Mouse (Mus musculus): ENCODE measurements around the gene Spata33.
"Not testable (repeated sequence)": the region's sequence is repeated elsewhere in the genome, so short reads cannot be mapped to it uniquely, and the experiment has no call there.

Spata33 gene

DNA sequence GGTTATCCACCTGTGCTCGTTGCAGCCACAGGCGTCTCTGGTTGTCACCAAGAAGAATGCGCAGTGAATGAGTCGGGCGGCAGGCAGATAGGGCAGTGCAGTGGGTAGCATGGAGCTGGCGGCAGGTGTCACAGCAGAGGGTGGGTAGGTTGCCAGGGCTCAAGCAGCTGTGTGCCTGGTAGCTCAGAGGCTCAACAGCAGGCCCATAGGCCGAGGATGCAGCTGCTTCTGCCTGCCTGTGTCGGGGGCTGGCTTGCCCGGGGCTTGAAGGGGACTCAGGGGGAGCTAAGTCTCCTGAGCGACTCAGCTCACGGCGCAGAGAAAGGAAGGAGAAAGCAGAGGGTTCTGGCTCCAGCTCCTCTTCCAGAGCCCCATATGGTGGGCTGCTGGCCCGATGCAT lies 20.7 kb downstream of the Spata33 start:
- DNase-seq (ENCODE audit: low spot score) = peak; percentile 36

DNA sequence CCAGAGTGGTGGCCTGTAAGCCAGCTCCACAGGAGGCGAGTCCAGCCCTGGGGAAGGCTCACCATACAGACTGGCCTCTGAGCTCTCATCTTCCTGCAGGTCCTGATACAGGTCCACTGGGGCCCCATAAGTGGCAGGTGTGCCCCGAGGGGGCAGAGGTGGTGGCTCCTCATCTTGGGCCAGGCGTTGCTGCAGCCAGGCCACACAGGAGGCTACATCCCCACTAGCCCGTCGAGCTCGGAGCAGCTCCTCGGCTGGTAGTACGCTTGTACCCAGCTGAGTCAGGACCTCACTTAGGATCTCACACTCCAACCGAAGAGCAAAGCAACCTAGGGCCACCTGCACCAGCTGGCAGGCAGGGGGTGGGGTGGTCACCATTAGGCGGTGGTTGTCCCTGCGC lies 21.1 kb downstream of the Spata33 start:
- DNase-seq (ENCODE audit: low spot score) = no peak

GRCm38 (mm10) chr8:123234918-123235519 lies 22.4 kb downstream of the Spata33 start:
- peak; percentile 84 for DNase-seq (ENCODE audit: low spot score)

GRCm38 (mm10) chr8:123235520-123236497 lies 23.2 kb downstream of the Spata33 start, which contains the start of gene Spata2l:
Gene Spata2l (minus strand): TSS chr8:123236233.
- peak; percentile 87 for DNase-seq (ENCODE audit: low spot score)

DNA sequence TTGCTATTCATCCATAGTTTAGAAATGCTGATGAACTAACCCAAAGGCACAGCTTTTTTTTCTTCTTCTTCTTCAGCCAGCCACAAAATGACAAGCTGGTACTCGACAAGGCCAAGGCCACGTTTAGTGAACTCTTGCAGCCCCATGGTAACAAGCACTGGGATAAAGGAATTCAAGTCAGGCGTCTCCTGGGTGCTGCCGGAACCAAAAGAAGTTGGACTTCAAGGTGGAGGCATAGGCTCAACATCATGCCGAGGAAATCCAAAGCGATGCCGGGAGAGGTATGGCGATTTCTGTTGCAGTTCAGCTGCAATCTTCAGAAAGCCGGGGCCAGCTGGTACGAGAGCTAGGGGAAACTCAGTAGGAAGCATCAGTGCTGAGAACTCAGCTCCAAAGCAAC lies 26.8 kb downstream of the Spata33 start:
- DNase-seq (ENCODE audit: low spot score) = no peak

GRCm38 (mm10) chr8:123242107-123242923 lies 29.7 kb downstream of the Spata33 start:
- DNase-seq (ENCODE audit: low spot score) = no peak

DNA sequence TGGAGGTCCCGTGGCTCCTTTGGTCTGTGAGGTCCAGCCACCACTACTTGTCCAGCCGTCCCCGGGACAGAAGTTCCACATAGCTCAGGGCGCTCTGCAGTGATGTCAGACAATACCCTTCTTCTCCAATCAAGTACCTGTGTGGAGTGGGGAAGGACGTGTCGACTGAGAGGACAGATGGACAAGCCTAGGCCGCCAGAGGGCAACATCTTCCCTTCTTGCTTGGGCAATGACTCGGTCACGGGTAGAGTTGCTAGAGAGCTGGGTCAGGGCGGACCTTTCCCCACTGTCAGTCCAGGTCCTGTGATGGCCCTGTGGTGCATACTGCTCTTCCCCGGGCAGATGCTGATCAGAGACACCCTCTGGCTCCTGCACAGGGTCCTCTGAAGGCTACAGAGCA lies 30.4 kb downstream of the Spata33 start:
- no peak for DNase-seq (ENCODE audit: low spot score)

GRCm38 (mm10) chr8:123244382-123244781 lies 31.8 kb downstream of the Spata33 start:
- no peak for DNase-seq (ENCODE audit: low spot score)

DNA sequence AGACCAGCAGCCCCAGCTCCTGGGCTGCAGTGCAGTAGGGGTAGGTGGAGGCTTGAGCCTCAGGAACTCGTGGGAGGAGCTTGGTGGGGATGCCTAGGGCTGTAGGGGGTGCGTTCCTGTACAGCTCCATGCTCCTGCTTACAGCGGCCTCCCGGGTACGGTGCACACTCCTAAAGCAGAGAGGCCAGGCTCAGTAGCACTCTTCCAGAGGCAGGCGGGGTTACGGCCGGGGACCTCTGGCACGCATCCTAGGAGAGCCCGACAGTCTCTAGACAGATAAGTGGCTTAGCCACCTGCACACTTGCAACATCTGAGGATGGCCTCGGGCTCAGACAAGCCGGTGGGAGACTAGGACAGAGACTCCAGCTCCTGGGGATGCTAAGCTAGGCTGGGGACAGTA lies 32.9 kb downstream of the Spata33 start:
- no peak for DNase-seq (ENCODE audit: low spot score)

GRCm38 (mm10) chr8:123247748-123248147 lies 35.1 kb downstream of the Spata33 start:
- no peak for DNase-seq (ENCODE audit: low spot score)

GRCm38 (mm10) chr8:123248596-123248995 lies 36.0 kb downstream of the Spata33 start:
- DNase-seq (ENCODE audit: low spot score) = peak; percentile 35

GRCm38 (mm10) chr8:123250940-123251339 lies 38.3 kb downstream of the Spata33 start:
- DNase-seq (ENCODE audit: low spot score) = no peak

- no peak for DNase-seq (ENCODE audit: low spot score)
These were observed 40.3 kb downstream of the Spata33 start for GRCm38 (mm10) chr8:123252925-123253324.

DNA sequence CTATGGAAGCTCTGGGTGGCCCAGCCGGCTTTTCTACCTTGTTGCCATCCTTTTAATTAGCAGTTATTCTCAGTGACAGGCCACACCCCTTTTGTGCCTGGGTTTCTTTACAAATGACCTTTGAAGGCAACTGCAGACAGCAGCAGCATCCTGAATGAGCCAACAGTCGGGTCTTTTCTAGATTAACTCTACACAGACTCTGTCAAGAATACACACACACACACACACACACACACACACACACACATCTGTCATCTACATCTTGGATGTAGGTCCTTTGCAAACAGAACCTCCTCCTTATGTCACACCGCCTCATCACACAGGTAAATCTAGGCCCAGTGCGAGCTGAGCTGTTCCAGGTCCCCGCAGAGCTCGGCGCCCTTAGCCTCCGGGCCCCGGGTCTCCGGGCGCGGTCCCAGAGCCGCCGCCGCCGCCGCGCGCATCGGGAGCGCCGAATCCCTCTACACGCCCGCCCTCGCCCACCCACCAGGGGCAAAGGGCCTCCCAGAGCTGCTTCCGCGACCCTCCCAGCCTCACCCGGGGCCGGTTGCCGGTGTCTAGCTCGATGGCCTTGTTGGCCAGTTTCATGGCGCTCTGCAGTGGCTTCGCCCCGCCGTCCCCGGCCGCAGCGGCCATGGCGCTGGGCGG lies 40.9 kb downstream of the Spata33 start:
- no peak for DNase-seq (ENCODE audit: low spot score)

GRCm38 (mm10) chr8:123254099-123254885 lies 41.7 kb downstream of the Spata33 start, which contains the start of the genes Zfp276 and Vps9d1:
Gene Zfp276 (plus strand): TSS chr8:123254195.
Gene Vps9d1 (minus strand): TSS chr8:123254348.
- DNase-seq (ENCODE audit: low spot score) = peak; percentile 79

GRCm38 (mm10) chr8:123255170-123255569 lies 42.5 kb downstream of the Spata33 start:
- no peak for DNase-seq (ENCODE audit: low spot score)

DNA sequence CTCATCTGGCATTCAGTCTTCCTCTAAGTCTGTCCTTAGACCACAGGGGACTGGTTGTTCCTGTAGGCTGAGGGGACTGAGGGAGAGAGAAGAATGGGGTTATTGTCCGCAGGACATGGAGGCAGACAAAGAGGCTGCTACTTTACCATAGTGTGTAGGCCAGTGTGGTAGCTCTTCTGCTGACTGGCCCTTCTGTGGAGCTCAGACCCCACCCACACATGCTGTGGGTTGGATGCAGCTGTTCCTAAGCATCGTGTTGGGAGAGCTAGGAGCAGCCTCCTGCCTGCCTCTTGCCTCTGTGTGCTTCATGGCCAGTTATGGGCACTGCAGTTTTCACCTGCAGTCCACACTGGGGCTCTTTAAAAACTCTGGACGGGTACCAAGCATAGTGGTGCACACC lies 44.5 kb downstream of the Spata33 start:
- DNase-seq (ENCODE audit: low spot score) = peak; percentile 64

DNA sequence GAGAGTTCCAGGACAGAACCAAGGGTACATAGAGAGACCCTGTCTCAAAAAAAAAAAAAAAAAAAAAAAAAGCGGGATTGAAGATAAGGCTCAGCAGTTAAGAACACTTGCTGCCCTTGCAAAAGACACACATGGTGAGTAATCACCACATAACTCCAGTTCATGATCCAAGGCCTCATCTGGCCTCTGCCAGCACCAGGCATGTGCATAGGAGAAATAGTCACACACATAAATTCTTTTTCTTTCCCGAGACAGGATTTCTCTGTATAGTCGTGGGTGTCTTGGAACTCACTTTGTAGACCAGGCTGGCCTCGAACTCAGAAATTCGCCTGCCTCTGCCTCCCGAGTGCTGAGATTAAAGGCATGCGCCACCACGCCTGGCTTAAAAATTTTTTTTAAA lies 45.0 kb downstream of the Spata33 start:
- DNase-seq (ENCODE audit: low spot score) = not testable (repeated sequence)

DNA sequence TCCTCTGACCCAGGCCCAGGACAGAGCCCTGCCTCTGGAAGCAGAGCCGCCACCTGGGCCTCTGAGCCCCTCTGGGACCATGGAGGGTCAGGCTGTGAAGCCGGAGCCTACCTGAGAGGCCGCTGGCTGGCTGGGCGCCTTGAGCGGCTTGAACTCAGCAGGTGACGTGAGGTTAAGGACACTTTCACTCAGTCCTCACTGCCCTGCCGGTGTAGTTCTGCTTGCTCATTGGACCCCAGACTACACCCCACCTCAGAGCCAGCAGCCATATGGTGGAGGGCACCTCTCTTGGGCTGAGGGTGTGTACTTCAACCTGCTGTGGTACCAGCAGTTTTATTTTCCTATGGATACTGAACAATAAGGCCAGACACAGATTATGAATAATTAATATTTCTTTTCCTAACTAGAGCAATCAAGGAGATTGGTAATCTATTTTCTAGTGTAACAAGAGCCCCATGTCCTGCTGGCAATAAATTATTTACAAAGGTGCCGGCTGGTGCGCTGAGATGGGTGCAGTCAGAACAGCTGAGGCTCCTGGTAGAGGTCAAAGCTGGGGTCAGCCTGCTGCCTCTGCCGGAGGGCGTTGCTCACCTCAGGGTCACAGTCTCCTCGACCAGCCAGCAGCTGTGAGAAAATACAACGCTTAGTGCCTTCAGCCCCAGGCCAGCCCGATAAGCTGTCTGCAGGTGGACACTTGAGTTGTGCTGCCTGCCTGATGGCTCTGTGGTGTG lies 55.5 kb downstream of the Spata33 start:
- DNase-seq (ENCODE audit: low spot score) = no peak

DNA sequence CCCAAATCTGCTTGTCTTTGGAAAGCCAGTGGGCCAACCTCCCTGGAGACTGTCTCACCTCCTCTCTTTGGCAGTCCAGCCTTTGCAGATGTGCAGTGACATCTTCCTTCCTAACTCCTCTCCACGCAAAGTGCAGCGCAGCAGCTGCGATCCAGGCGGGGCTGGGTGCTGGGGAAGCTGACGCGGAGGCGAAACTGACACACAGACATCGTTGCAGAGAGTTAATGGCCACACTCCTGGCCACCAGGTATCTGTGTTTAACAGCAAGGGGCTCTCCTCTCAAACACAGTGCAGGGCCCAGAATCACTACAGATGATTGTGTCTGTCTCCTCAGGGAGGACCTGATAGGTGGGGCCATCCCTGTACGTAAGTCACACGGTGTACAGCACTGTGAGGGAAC lies 58.5 kb downstream of the Spata33 start:
- DNase-seq (ENCODE audit: low spot score) = no peak

Data from layer of hippocampus, adult 11-12 months (tissue).